Mouse (Mus musculus) forebrain, embryonic 14.5 days (tissue): ENCODE results near the gene Kcne2. TPM values are rescaled to one million over a fixed set of nuclear protein-coding genes. Genes with fewer than 3 reads are reported as not detected.
A peak's percentile ranks its signal among the peaks of the same experiment; 100 is the strongest.

Experiments
- ATAC-seq: fragments of 200-750 bp; cut with Nextera tagmentation; 2 replicates; pipeline ENCODE4 v1.8.0; 2017; ENCODE audit warnings: mild to moderate bottlenecking, moderate library complexity
- DNase-seq: peaks from one replicate; pipeline ENCODE4 v3.0.0-alpha.2; 2015; ENCODE audit warnings: low spot score
- H3K27ac ChIP-seq: fragments of 300-500 bp; sonication (generic); 2 replicates; pipeline ENCODE4 v1.5.1; 2014; ENCODE audit warnings: low read depth, mild to moderate bottlenecking, control low read depth, low read length, moderate library complexity
- H3K27me3 ChIP-seq: fragments of 300-500 bp; sonication (generic); replicated peaks from 2 replicates; pipeline ENCODE4 v1.6.1; 2014; ENCODE audit warnings: low read length, control low read depth, mixed read lengths; ENCODE audit not compliant: control insufficient read depth, insufficient read depth
- H3K36me3 ChIP-seq: fragments of 300-500 bp; sonication (generic); 2 replicates; pipeline ENCODE4 v1.6.1; 2014; ENCODE audit warnings: low read length, control low read depth; ENCODE audit not compliant: control insufficient read depth, insufficient read depth
- H3K4me1 ChIP-seq: fragments of 300-500 bp; sonication (generic); 2 replicates; pipeline ENCODE4 v1.6.1; 2014; ENCODE audit warnings: antibody characterized with exemption, low read length, control low read depth; ENCODE audit not compliant: control insufficient read depth, insufficient read depth
- H3K4me2 ChIP-seq: fragments of 300-500 bp; sonication (generic); 2 replicates; pipeline ENCODE4 v1.6.1; 2014; ENCODE audit warnings: mild to moderate bottlenecking, control low read depth, low read length
- H3K4me3 ChIP-seq: fragments of 300-500 bp; sonication (generic); 2 replicates; pipeline ENCODE4 v1.5.1; 2014; ENCODE audit warnings: low read depth, low read length, control low read depth
- H3K9ac ChIP-seq: fragments of 300-500 bp; sonication (generic); 2 replicates; pipeline ENCODE4 v1.6.1; 2014; ENCODE audit warnings: mild to moderate bottlenecking, low read length, control low read depth, moderate library complexity
- H3K9me3 ChIP-seq: fragments of 300-500 bp; sonication (generic); replicated peaks from 2 replicates; pipeline ENCODE4 v1.6.1; 2016; ENCODE audit warnings: low read length, control low read depth, mixed read lengths; ENCODE audit not compliant: control insufficient read depth
- WGBS: fragments of 180-500 bp; shearing (Covaris S2); extraction: QIAGEN DNeasy Blood & Tissue Kit; methylation state at CpG from one replicate; pipeline ENCODE4 v1.1.7; 2014; 5-methylcytosine and 5-hydroxymethylcytosine counted together
- polyA plus RNA-seq: library from polyadenylated mRNA; unstranded; fragments of >200 nt; fragmentation: Nextera tagmentation; extraction: Ambion mirVana; gene quantifications from 2 replicates; pipeline ENCODE4 v1.2.1, GENCODE M21; 2014

Gene Kcne2
- polyA plus RNA-seq, 1 experiment from 2014 or later: 17.6 TPM

DNA sequence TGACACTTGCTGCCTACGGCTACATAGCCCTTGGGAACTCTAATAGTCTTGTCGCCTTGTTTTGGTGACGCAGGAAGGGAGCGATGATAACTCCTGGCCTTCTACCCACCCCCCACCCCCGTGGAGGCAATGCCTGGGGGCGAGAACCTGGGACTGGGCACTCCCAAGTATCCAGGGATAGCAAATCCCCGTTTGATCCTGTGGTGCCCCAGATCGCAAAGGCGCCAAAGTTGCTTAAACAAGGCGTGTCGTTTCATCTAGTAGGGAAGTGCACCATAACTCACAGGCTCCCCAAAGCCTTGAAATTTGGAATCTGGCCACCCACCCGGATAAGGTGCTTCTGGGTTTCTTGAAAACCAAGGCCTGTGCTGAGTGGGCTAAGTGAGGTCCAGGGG lies 9.2 kb downstream of the Kcne2 start:
- Histone ChIP-seq H3K4me3 (peak overlapping the region; percentile 69), H3K9ac (peak overlapping the region; percentile 82), H3K9me3 (no peaks in the 10 kb centered on the region), H3K27ac (no peak overlapping the region; the same call in 1 of the 2 replicates), H3K4me2 (peak overlapping the region; percentile 83), H3K27me3 (no peaks in the 10 kb centered on the region), H3K36me3 (peaks cover 12% of the 10 kb centered on the region), H3K4me1 (peaks cover 12% of the 10 kb centered on the region)
- 1% methylated on average over 12 of the region's 12 CpGs for WGBS
- no peak for DNase-seq
- ATAC-seq: peak; percentile 74; the same call in 1 of the 2 replicates

DNA sequence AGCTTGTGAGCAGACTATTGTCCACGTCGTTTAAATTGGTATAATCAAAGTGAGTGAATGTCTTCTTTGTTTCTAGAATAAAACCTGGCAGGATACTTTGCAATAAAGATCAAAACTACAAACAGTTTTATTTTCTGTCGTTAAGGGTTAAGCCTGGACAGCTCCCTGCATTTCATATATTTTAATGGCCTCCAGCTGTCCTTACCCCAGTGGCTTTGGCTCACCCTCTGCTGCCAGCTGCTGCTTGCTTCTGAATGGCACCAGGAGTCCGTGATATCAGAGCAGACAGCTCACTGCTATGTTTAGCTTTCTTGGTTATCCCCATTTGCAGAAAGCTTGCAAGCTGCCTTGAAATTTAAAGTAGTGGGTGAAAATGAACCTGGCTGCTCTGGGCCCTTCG lies 9.8 kb downstream of the Kcne2 start:
- Histone ChIP-seq H3K4me2 (peak overlapping the region; percentile 83), H3K9me3 (no peaks in the 10 kb centered on the region), H3K9ac (peak overlapping the region; percentile 82), H3K27me3 (no peaks in the 10 kb centered on the region), H3K27ac (no peak overlapping the region; the same call in 1 of the 2 replicates), H3K36me3 (peaks cover 18% of the 10 kb centered on the region), H3K4me1 (peaks cover 12% of the 10 kb centered on the region), H3K4me3 (peak overlapping the region; percentile 69)
- 24% methylated on average over 5 of the region's 5 CpGs for WGBS
- peak; percentile 47 for DNase-seq
- no peak for ATAC-seq

DNA sequence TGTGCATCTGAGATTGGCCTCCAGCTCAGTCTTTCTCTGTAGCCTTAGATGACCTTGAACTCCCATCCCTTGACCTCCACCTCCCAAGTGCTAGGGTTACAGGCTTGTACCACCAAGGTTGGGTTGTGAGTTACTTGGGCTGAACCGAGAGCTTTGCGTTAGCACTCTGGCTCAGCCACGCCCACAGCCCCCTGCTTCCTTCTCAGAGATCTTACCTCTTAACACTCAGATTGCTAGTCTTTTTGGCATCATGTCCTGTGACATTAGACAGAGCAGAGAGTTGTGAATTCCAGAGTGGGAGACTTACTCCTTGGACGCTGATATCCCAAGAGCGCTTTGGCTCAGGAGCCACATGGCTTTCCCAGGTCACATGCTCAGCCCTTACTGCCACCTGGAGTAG lies 10.3 kb downstream of the Kcne2 start:
- DNase-seq: no peak
- Histone ChIP-seq H3K36me3 (peaks cover 23% of the 10 kb centered on the region), H3K27me3 (no peaks in the 10 kb centered on the region), H3K4me3 (no peak overlapping the region; the same call in 1 of the 2 replicates), H3K9ac (peak overlapping the region; percentile 82; the same call in 1 of the 2 replicates), H3K9me3 (no peaks in the 10 kb centered on the region), H3K4me1 (peaks cover 12% of the 10 kb centered on the region), H3K27ac (no peak overlapping the region; the same call in 1 of the 2 replicates), H3K4me2 (peak overlapping the region; percentile 83)
- ATAC-seq: no peak
- 74% methylated on average over 5 of the region's 5 CpGs for WGBS

DNA sequence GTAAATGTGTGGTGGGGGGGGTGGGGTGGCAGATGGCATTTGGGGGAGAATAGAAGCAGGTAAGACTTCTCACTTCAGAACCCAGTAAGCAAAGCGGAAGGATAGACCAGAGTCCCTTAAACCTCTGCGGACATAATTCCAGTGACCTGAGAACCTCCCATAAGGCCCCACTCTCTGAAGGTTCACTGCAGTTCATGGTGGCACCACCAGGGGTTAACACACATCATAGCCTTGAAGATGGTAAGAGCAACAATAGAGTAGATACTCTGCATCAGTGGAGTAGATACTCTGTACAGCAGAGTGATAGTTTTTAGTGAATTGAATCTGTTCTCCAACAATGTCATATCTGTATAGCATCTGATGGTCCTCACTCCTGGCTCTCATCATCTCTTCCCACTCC lies 13.3 kb downstream of the Kcne2 start:
- DNase-seq (no peak), ATAC-seq (no peak)
- 95% methylated on average over 2 of the region's 2 CpGs for whole genome bisulfite sequencing
- Histone ChIP-seq H3K9ac (no peak overlapping the region), H3K4me1 (peaks cover 12% of the 10 kb centered on the region), H3K9me3 (no peaks in the 10 kb centered on the region), H3K4me3 (no peak overlapping the region), H3K36me3 (peaks cover 26% of the 10 kb centered on the region), H3K27ac (no peak overlapping the region), H3K27me3 (no peaks in the 10 kb centered on the region), H3K4me2 (no peak overlapping the region)

DNA sequence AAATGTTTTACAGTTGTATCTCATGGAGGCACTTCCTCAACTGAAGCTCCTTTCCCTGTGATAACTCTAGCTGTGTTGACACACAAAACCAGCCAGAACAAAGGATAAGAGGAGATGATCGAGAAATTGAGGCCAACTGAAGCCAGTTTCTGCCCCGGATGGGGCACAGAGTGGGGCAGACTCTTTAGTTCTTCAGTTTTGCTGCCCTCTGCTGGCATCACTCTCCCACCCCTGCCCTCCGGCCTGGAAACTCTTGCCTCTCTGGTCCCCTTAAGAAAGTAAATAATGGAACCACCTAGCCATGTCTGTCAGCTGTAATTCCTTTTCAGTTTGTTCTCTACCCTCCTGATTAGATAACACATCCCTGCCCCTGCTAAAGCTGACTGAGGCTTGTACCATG lies 15.8 kb downstream of the Kcne2 start:
- Histone ChIP-seq H3K4me3 (no peak overlapping the region), H3K27ac (no peak overlapping the region), H3K9me3 (no peaks in the 10 kb centered on the region), H3K4me2 (no peak overlapping the region), H3K9ac (no peak overlapping the region), H3K27me3 (no peaks in the 10 kb centered on the region), H3K4me1 (no peaks in the 10 kb centered on the region), H3K36me3 (peaks cover 50% of the 10 kb centered on the region)
- ATAC-seq (no peak), DNase-seq (no peak)
- 81% methylated on average over 3 of the region's 3 CpGs for WGBS

DNA sequence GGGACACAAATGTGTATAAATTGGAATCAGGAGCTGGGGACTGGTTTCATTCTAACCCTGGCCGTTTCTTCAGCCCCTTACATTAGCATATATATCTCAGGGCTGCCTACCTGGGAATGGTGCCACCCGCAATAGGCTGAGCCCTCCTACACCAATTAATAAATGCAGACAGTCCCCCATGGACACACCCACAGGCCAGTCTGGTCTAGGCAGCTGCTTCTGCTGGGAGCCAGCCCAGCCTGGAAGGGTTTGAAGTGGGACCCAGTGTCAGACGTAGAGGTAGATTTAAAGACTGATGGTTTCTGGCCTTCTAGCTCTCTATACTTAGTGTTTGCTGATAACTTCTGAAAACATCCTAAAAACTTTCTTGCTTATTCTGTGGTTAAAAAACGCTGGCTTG lies 16.9 kb downstream of the Kcne2 start:
- no peak overlapping the region for H3K27ac ChIP-seq
- no peaks in the 10 kb centered on the region for H3K9me3 ChIP-seq
- no peaks in the 10 kb centered on the region for H3K4me1 ChIP-seq
- H3K27me3 ChIP-seq: no peaks in the 10 kb centered on the region
- H3K4me2 ChIP-seq: no peak overlapping the region
- no peak overlapping the region for H3K9ac ChIP-seq
- WGBS: 28% methylated on average over 4 of the region's 4 CpGs
- peaks cover 56% of the 10 kb centered on the region for H3K36me3 ChIP-seq
- ATAC-seq: no peak
- H3K4me3 ChIP-seq: no peak overlapping the region
- peak; percentile 30 for DNase-seq

DNA sequence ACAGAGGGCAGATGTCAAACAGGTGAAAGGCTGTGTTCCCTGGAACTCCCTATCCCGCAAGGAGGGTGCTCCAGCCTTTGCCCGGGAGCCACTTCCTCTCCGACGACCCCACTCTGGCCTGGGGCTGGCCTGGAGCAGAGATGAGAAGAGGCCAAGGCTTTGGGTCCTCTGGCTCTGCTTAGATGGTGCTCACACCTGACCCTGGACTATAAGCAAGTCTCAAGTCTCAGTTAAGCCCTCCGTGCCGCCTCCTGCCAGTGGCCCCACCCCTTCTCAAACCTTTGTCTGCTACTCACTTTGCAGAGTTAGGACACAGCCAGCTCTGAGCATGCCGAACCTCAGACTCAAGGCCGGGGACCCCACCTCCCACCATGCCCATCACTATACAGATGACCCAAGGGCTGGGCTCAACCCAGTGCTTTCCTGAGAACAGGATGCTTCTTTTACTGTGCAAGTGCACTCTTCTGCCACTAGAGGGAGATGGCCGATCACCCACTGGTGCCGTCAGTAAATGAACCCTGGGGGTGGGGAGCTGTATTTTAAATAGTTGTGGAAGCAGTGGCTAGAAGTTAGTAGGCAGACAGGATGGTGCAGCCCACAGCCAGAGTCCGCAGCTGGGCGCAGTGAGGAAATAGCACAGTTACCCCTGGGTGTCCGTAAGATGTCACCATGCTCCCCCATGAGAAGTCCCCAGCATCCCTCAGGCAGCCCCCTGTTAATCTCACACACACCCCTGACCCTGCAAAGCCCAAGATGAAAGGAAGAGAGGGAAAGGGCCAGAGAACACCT lies 22.0 kb downstream of the Kcne2 start:
- ATAC-seq (peak; percentile 64), DNase-seq (peak; percentile 83)
- Histone ChIP-seq H3K9ac (no peak overlapping the region), H3K9me3 (no peaks in the 10 kb centered on the region), H3K4me2 (no peak overlapping the region), H3K4me3 (no peak overlapping the region), H3K4me1 (no peaks in the 10 kb centered on the region), H3K27ac (no peak overlapping the region), H3K36me3 (peaks cover 33% of the 10 kb centered on the region), H3K27me3 (no peaks in the 10 kb centered on the region)
- 50% methylated on average over 13 of the region's 13 CpGs for WGBS

DNA sequence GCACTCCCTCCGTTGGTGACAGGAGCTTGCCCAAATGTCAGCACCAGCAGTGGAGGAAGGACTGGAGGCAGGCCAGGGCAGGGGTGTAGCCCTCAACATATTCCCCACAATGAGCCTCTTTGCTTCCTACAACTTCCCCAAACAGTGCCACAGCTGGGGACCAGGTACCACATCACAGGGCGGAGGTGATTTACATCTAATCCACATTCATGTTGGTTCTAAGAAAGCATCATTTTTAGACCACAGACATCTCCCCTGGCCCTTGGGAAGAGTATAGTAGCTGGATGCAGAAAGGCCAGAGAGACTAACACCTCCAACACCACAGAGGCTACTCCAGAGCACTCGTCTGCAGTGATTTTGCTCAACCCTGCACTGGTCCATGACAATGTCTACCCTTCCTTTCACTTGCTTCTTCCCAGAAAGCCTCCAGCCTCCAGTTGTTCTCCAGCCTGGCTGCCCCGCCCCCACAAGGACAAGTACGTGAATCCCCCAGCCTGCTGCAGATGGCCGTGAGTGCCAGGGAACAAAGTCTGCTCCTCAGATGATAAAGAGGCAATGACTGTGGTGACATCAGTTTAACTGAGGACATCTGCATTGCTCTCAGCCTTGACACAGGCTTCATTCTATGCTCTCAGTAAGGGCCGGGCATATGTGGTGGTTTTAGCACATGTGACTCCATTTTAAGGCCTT lies 24.0 kb downstream of the Kcne2 start:
- DNase-seq (no peak), ATAC-seq (no peak)
- WGBS: 84% methylated on average over 7 of the region's 7 CpGs
- Histone ChIP-seq H3K27ac (no peak overlapping the region), H3K9ac (no peak overlapping the region), H3K4me3 (no peak overlapping the region), H3K4me2 (no peak overlapping the region), H3K9me3 (no peaks in the 10 kb centered on the region), H3K36me3 (peaks cover 23% of the 10 kb centered on the region), H3K27me3 (no peaks in the 10 kb centered on the region), H3K4me1 (no peaks in the 10 kb centered on the region)
